Mouse (Mus musculus) small intestine, adult 2 months (tissue): ENCODE measurements around the gene Fads3. TPM values are rescaled to one million over a fixed set of nuclear protein-coding genes. Genes with fewer than 3 reads are reported as not detected.

Source experiments
- H3K27ac ChIP-seq: fragments of 200-500 bp; 2 replicates; pipeline ENCODE4 v1.5.1; 2012; ENCODE audit warnings: low read depth, low read length, control low read depth, inconsistent platforms; ENCODE audit not compliant: insufficient read depth
- H3K27me3 ChIP-seq: fragments of 200-500 bp; 2 replicates; pipeline ENCODE4 v1.6.1; 2012; ENCODE audit warnings: mild to moderate bottlenecking, moderate library complexity, low read length, inconsistent platforms; ENCODE audit not compliant: control insufficient read depth, insufficient read depth
- H3K36me3 ChIP-seq: fragments of 200-500 bp; 2 replicates; pipeline ENCODE4 v1.6.1; 2012; ENCODE audit warnings: mild to moderate bottlenecking, low read length, control low read depth, inconsistent platforms; ENCODE audit not compliant: control insufficient read depth, insufficient read depth
- H3K4me1 ChIP-seq: fragments of 200-500 bp; 2 replicates; pipeline ENCODE4 v1.6.1; 2012; ENCODE audit warnings: low read length, inconsistent platforms, mixed read lengths; ENCODE audit not compliant: control insufficient read depth, insufficient read depth, insufficient read length
- H3K4me3 ChIP-seq: fragments of 200-500 bp; 2 replicates; pipeline ENCODE4 v1.5.1; 2012; ENCODE audit warnings: low read depth, mild to moderate bottlenecking, control low read depth, inconsistent platforms, low read length, moderate library complexity
- CTCF ChIP-seq: fragments of 200-500 bp; IDR thresholded peaks from 2 replicates; pipeline ENCODE4 v1.5.1; 2012; ENCODE audit warnings: low read depth, mild to moderate bottlenecking, control low read depth, inconsistent platforms, low read length, moderate library complexity, mixed read lengths; ENCODE audit not compliant: insufficient replicate concordance, insufficient read length; ENCODE audit errors: extremely low read depth
- POLR2A ChIP-seq: fragments of 200-500 bp; IDR thresholded peaks from 2 replicates; pipeline ENCODE4 v1.6.1; 2012; ENCODE audit warnings: low read depth, mild to moderate bottlenecking, control low read depth, inconsistent platforms, low read length, moderate library complexity
- WGBS: fragments of 180-500 bp; shearing (Covaris S2); methylation state at CpG from one replicate; pipeline ENCODE4 v1.1.7; 2018; 5-methylcytosine and 5-hydroxymethylcytosine counted together
- polyA plus RNA-seq: library from polyadenylated mRNA; depleted of rRNA; stranded (reverse); fragments of >200 nt; gene quantifications from 2 replicates; pipeline ENCODE4 v1.2.3, GENCODE M21; 2012

The Fads3 gene
- polyA plus RNA-seq, 1 experiment: 7.6 TPM

GRCm38 (mm10) chr19:10021981-10022380, 19.4 kb upstream of the Fads3 start:
- Histone ChIP-seq H3K27ac (no peak overlapping the region), H3K27me3 (no peaks in the 10 kb centered on the region), H3K4me1 (peaks cover 4% of the 10 kb centered on the region), H3K36me3 (no peaks in the 10 kb centered on the region), H3K4me3 (no peak overlapping the region)
- TF ChIP-seq CTCF: no peak
- TF ChIP-seq POLR2A: no peak
- 86% methylated on average over 2 of the region's 2 CpGs for WGBS

- Histone ChIP-seq H3K4me3 (no peak overlapping the region), H3K4me1 (peaks cover 4% of the 10 kb centered on the region), H3K27me3 (no peaks in the 10 kb centered on the region), H3K27ac (no peak overlapping the region), H3K36me3 (no peaks in the 10 kb centered on the region)
- WGBS: 70% methylated on average over 5 of the region's 5 CpGs
- TF ChIP-seq CTCF: peak; percentile 42; the same call in 1 of the 2 replicates
- no peak for TF ChIP-seq POLR2A
Measured at GRCm38 (mm10) chr19:10022414-10023303, 18.7 kb upstream of the Fads3 start.

GRCm38 (mm10) chr19:10023304-10023758, 18.0 kb upstream of the Fads3 start:
- TF ChIP-seq POLR2A: no peak
- no peak for TF ChIP-seq CTCF
- H3K27me3 ChIP-seq: no peaks in the 10 kb centered on the region
- H3K27ac ChIP-seq: no peak overlapping the region
- peaks cover 2% of the 10 kb centered on the region for H3K4me1 ChIP-seq
- 73% methylated on average over 9 of the region's 9 CpGs for WGBS
- H3K36me3 ChIP-seq: no peaks in the 10 kb centered on the region
- H3K4me3 ChIP-seq: no peak overlapping the region

GRCm38 (mm10) chr19:10025169-10025875, 16.0 kb upstream of the Fads3 start:
- Histone ChIP-seq H3K4me3 (no peak overlapping the region), H3K4me1 (no peaks in the 10 kb centered on the region), H3K27ac (no peak overlapping the region), H3K27me3 (no peaks in the 10 kb centered on the region), H3K36me3 (no peaks in the 10 kb centered on the region)
- TF ChIP-seq POLR2A (no peak), CTCF (no peak)
- WGBS: 18% methylated on average over 8 of the region's 8 CpGs

GRCm38 (mm10) chr19:10029746-10030145, 11.6 kb upstream of the Fads3 start:
- Histone ChIP-seq H3K4me1 (no peaks in the 10 kb centered on the region), H3K4me3 (no peak overlapping the region), H3K27me3 (no peaks in the 10 kb centered on the region; the same call in 1 of the 2 replicates), H3K36me3 (no peaks in the 10 kb centered on the region), H3K27ac (no peak overlapping the region)
- TF ChIP-seq CTCF (no peak), POLR2A (no peak)
- 71% methylated on average over 2 of the region's 2 CpGs for WGBS

- TF ChIP-seq CTCF: peak; percentile 88; the same call in 1 of the 2 replicates
- no peak for TF ChIP-seq POLR2A
- no peaks in the 10 kb centered on the region for H3K36me3 ChIP-seq
- WGBS: 38% methylated on average over 8 of the region's 8 CpGs
Measured at GRCm38 (mm10) chr19:10033211-10033973, 8.0 kb upstream of the Fads3 start.

GRCm38 (mm10) chr19:10034356-10034755, 7.0 kb upstream of the Fads3 start:
- no peak for TF ChIP-seq CTCF
- 95% methylated on average over 5 of the region's 5 CpGs for WGBS
- H3K4me1 ChIP-seq: no peaks in the 10 kb centered on the region; the same call in 1 of the 2 replicates
- H3K4me3 ChIP-seq: no peak overlapping the region
- H3K27me3 ChIP-seq: no peaks in the 10 kb centered on the region; the same call in 1 of the 2 replicates
- no peak overlapping the region for H3K27ac ChIP-seq
- H3K36me3 ChIP-seq: no peaks in the 10 kb centered on the region

More at GRCm38 (mm10) chr19:10033211-10033973, 8.0 kb upstream of the Fads3 start:
- Histone ChIP-seq H3K4me3 (no peak overlapping the region), H3K27ac (no peak overlapping the region), H3K4me1 (no peaks in the 10 kb centered on the region), H3K27me3 (no peaks in the 10 kb centered on the region; the same call in 1 of the 2 replicates)
